Mouse (Mus musculus) megakaryocyte, embryonic 14.5 days (primary cell): ENCODE measurements around the gene Cldn2. TPM values are rescaled to one million over a fixed set of nuclear protein-coding genes. Genes with fewer than 3 reads are reported as not detected.

ENCODE experiments used
- H3K27me3 ChIP-seq: replicated peaks from 2 replicates; pipeline ENCODE3; 2012; ENCODE audit warnings: inconsistent platforms
- H3K36me3 ChIP-seq: replicated peaks from 2 replicates; pipeline ENCODE3; 2012; ENCODE audit warnings: low read length, inconsistent platforms, mixed read lengths
- H3K4me1 ChIP-seq: 2 replicates; pipeline ENCODE4 v1.6.1; 2012; ENCODE audit warnings: inconsistent platforms
- H3K4me3 ChIP-seq: replicated peaks from 2 replicates; pipeline ENCODE3; 2012; ENCODE audit warnings: moderate library complexity, mild to moderate bottlenecking, inconsistent platforms
- H3K9me3 ChIP-seq: 2 replicates; pipeline ENCODE4 v1.6.1; 2012; ENCODE audit warnings: inconsistent platforms
- FLI1 ChIP-seq: IDR thresholded peaks from 2 replicates; pipeline ENCODE4 v1.6.1; 2012; ENCODE audit warnings: low read length, inconsistent platforms, mixed read lengths
- GATA1 ChIP-seq: IDR thresholded peaks from 3 replicates; pipeline ENCODE4 v1.6.1; 2012; ENCODE audit warnings: mixed read lengths, low read length, inconsistent platforms, borderline replicate concordance
- polyA plus RNA-seq: library from polyadenylated mRNA; stranded (reverse); fragments of >175 nt; gene quantifications from 2 replicates; pipeline ENCODE4 v1.2.3, GENCODE M21; 2012; ENCODE audit warnings: low replicate concordance; ENCODE audit not compliant: insufficient read depth

Gene Cldn2
- polyA plus RNA-seq, 1 experiment, result not detected

GRCm38 (mm10) chrX:139828363-139829092, 27.9 kb downstream of the Cldn2 start:
- Histone ChIP-seq H3K27me3 (peaks cover 2% of the 10 kb centered on the region), H3K9me3 (no peaks in the 10 kb centered on the region), H3K36me3 (no peaks in the 10 kb centered on the region), H3K4me1 (no peaks in the 10 kb centered on the region), H3K4me3 (no peak overlapping the region)
- no peak for TF ChIP-seq GATA1
- no peak for TF ChIP-seq FLI1

GRCm38 (mm10) chrX:139832464-139832863, 31.8 kb downstream of the Cldn2 start:
- TF ChIP-seq GATA1, result no peak
- no peak for TF ChIP-seq FLI1

GRCm38 (mm10) chrX:139839057-139839456, 38.4 kb downstream of the Cldn2 start:
- Histone ChIP-seq H3K4me1 (no peaks in the 10 kb centered on the region), H3K27me3 (peaks cover 8% of the 10 kb centered on the region), H3K9me3 (no peaks in the 10 kb centered on the region), H3K36me3 (no peaks in the 10 kb centered on the region), H3K4me3 (no peak overlapping the region)
- TF ChIP-seq FLI1 (no peak), GATA1 (no peak)

More at GRCm38 (mm10) chrX:139832464-139832863, 31.8 kb downstream of the Cldn2 start:
- Histone ChIP-seq H3K36me3 (no peaks in the 10 kb centered on the region), H3K4me1 (no peaks in the 10 kb centered on the region), H3K4me3 (no peak overlapping the region), H3K27me3 (peaks cover 10% of the 10 kb centered on the region), H3K9me3 (no peaks in the 10 kb centered on the region)

- Histone ChIP-seq H3K9me3 (no peaks in the 10 kb centered on the region), H3K4me1 (no peaks in the 10 kb centered on the region), H3K27me3 (peaks cover 2% of the 10 kb centered on the region), H3K4me3 (no peak overlapping the region), H3K36me3 (no peaks in the 10 kb centered on the region)
- TF ChIP-seq FLI1 (no peak), GATA1 (no peak)
These were observed 40.5 kb downstream of the Cldn2 start for GRCm38 (mm10) chrX:139841091-139841490.

GRCm38 (mm10) chrX:139854795-139855194, 54.2 kb downstream of the Cldn2 start:
- Histone ChIP-seq H3K9me3 (no peaks in the 10 kb centered on the region), H3K4me3 (no peak overlapping the region), H3K36me3 (no peaks in the 10 kb centered on the region), H3K27me3 (peaks cover 6% of the 10 kb centered on the region), H3K4me1 (no peaks in the 10 kb centered on the region)
- TF ChIP-seq FLI1 (no peak), GATA1 (no peak)

GRCm38 (mm10) chrX:139859402-139859801, 58.8 kb downstream of the Cldn2 start:
- no peaks in the 10 kb centered on the region for H3K9me3 ChIP-seq
- H3K36me3 ChIP-seq, result no peaks in the 10 kb centered on the region
- H3K4me3 ChIP-seq, result no peak overlapping the region
- H3K4me1 ChIP-seq, result peaks cover 3% of the 10 kb centered on the region; the same call in 1 of the 2 replicates
- H3K27me3 ChIP-seq, result peaks cover 8% of the 10 kb centered on the region
- no peak for TF ChIP-seq FLI1
- TF ChIP-seq GATA1, result no peak

Other genes starting within 250 kb of the Cldn2 start
- 2.5 and 3.0 TPM in 2 replicates for gene Rnf128, start 237.5 kb upstream of the Cldn2 start, polyA plus RNA-seq
- gene Tbc1d8b, start 115.8 kb upstream of the Cldn2 start, polyA plus RNA-seq, result 0.09 TPM in 1 of 2 replicates, not detected in the other
- not detected in 2 replicates for gene Gm15013, start 86.3 kb upstream of the Cldn2 start, polyA plus RNA-seq
- not detected in 2 replicates for gene Ripply1, start 18.5 kb upstream of the Cldn2 start, polyA plus RNA-seq
- not detected in 2 replicates for gene Morc4, start 70.8 kb downstream of the Cldn2 start, polyA plus RNA-seq
- 0.58 TPM in 1 of 2 replicates, not detected in the other for gene Rbm41, start 197.8 kb downstream of the Cldn2 start, polyA plus RNA-seq